Mouse (Mus musculus) lung, embryonic 16.5 days (tissue): ENCODE measurements around the gene Ldlrad3. TPM values are rescaled to one million over a fixed set of nuclear protein-coding genes. Genes with fewer than 3 reads are reported as not detected.

Experiments
- ATAC-seq: fragments of 200-750 bp; cut with Nextera tagmentation; 2 replicates; pipeline ENCODE4 v1.8.0; 2017; ENCODE audit warnings: low read depth, mild to moderate bottlenecking, moderate library complexity
- H3K27ac ChIP-seq: fragments of 300-500 bp; sonication (generic); 2 replicates; pipeline ENCODE4 v1.5.1; 2014; ENCODE audit warnings: mild to moderate bottlenecking, control low read depth, low read length
- H3K27me3 ChIP-seq: fragments of 300-500 bp; sonication (generic); 2 replicates; pipeline ENCODE4 v1.6.1; 2014; ENCODE audit warnings: low read depth, low read length, mixed read lengths; ENCODE audit not compliant: control insufficient read depth, insufficient read depth
- H3K36me3 ChIP-seq: fragments of 300-500 bp; sonication (generic); 2 replicates; pipeline ENCODE4 v1.6.1; 2014; ENCODE audit warnings: low read length; ENCODE audit not compliant: control insufficient read depth, insufficient read depth
- H3K4me1 ChIP-seq: fragments of 300-500 bp; sonication (generic); replicated peaks from 2 replicates; pipeline ENCODE4 v1.6.1; 2014; ENCODE audit warnings: low read length, mixed read lengths; ENCODE audit not compliant: control insufficient read depth, insufficient read depth
- H3K4me2 ChIP-seq: fragments of 300-500 bp; sonication (generic); 2 replicates; pipeline ENCODE4 v1.6.1; 2014; ENCODE audit warnings: low read depth, low read length, control low read depth
- H3K4me3 ChIP-seq: fragments of 300-500 bp; sonication (generic); 2 replicates; pipeline ENCODE4 v1.5.1; 2014; ENCODE audit warnings: mild to moderate bottlenecking, low read length, control low read depth
- H3K9ac ChIP-seq: fragments of 300-500 bp; sonication (generic); 2 replicates; pipeline ENCODE4 v1.6.1; 2014; ENCODE audit warnings: low read length, control low read depth
- H3K9me3 ChIP-seq: fragments of 300-500 bp; sonication (generic); 2 replicates; pipeline ENCODE4 v1.6.1; 2016; ENCODE audit warnings: low read length; ENCODE audit not compliant: control insufficient read depth
- WGBS: fragments of 180-500 bp; shearing (Covaris S2); extraction: QIAGEN DNeasy Blood & Tissue Kit; methylation state at CpG from one replicate; pipeline ENCODE4 v1.1.7; 2014; 5-methylcytosine and 5-hydroxymethylcytosine counted together
- polyA plus RNA-seq: library from polyadenylated mRNA; unstranded; fragments of >200 nt; fragmentation: Nextera tagmentation; extraction: Ambion mirVana; gene quantifications from 2 replicates; pipeline ENCODE4 v1.2.1, GENCODE M21; 2015

The Ldlrad3 gene
- polyA plus RNA-seq, 1 experiment from 2014 or later, result 50.0 TPM

GRCm38 (mm10) chr2:101983082-101983852 is 202.9 kb downstream of the Ldlrad3 start:
- no peak overlapping the region for H3K4me2 ChIP-seq
- peak; percentile 73 for ATAC-seq
- no peak overlapping the region for H3K27ac ChIP-seq
- peaks cover 13% of the 10 kb centered on the region for H3K4me1 ChIP-seq
- H3K4me3 ChIP-seq, result no peak overlapping the region
- H3K9me3 ChIP-seq, result no peaks in the 10 kb centered on the region
- H3K9ac ChIP-seq, result no peak overlapping the region
- WGBS, result 36% methylated on average over 15 of the region's 15 CpGs
- H3K36me3 ChIP-seq, result no peaks in the 10 kb centered on the region
- no peaks in the 10 kb centered on the region for H3K27me3 ChIP-seq

- H3K4me2 ChIP-seq, result no peak overlapping the region
- H3K9ac ChIP-seq, result no peak overlapping the region
- H3K9me3 ChIP-seq, result no peaks in the 10 kb centered on the region
- H3K36me3 ChIP-seq, result no peaks in the 10 kb centered on the region
- ATAC-seq, result peak; percentile 27
- no peak overlapping the region for H3K4me3 ChIP-seq
- no peak overlapping the region for H3K27ac ChIP-seq
- H3K27me3 ChIP-seq, result no peaks in the 10 kb centered on the region
- WGBS, result 56% methylated on average over 6 of the region's 6 CpGs
- H3K4me1 ChIP-seq, result peaks cover 13% of the 10 kb centered on the region
These were observed 204.2 kb downstream of the Ldlrad3 start for GRCm38 (mm10) chr2:101981964-101982498.

- H3K27ac ChIP-seq, result no peak overlapping the region
- no peak overlapping the region for H3K9ac ChIP-seq
- ATAC-seq, result no peak
- no peaks in the 10 kb centered on the region for H3K27me3 ChIP-seq
- no peaks in the 10 kb centered on the region for H3K36me3 ChIP-seq
- no peak overlapping the region for H3K4me3 ChIP-seq
- no peaks in the 10 kb centered on the region for H3K9me3 ChIP-seq
- peaks cover 14% of the 10 kb centered on the region for H3K4me1 ChIP-seq
- WGBS, result 74% methylated on average over 2 of the region's 2 CpGs
- no peak overlapping the region for H3K4me2 ChIP-seq
These were observed 205.0 kb downstream of the Ldlrad3 start for GRCm38 (mm10) chr2:101981211-101981610.

- no peaks in the 10 kb centered on the region for H3K9me3 ChIP-seq
- H3K4me1 ChIP-seq, result peaks cover 18% of the 10 kb centered on the region
- no peak for ATAC-seq
- WGBS, result 94% methylated on average over 8 of the region's 8 CpGs
- no peaks in the 10 kb centered on the region for H3K36me3 ChIP-seq
- no peak overlapping the region for H3K27ac ChIP-seq
- no peak overlapping the region for H3K4me2 ChIP-seq
- no peak overlapping the region for H3K9ac ChIP-seq
- H3K4me3 ChIP-seq, result no peak overlapping the region
- no peaks in the 10 kb centered on the region for H3K27me3 ChIP-seq
These were observed 205.7 kb downstream of the Ldlrad3 start for GRCm38 (mm10) chr2:101980456-101980947.

GRCm38 (mm10) chr2:101978534-101979525 is 207.4 kb downstream of the Ldlrad3 start:
- Histone ChIP-seq H3K4me1 (peaks cover 18% of the 10 kb centered on the region), H3K4me2 (no peak overlapping the region), H3K9ac (0 out of 2 replicates have a peak overlapping the region, but pooled peaks have one; percentile 30), H3K36me3 (no peaks in the 10 kb centered on the region), H3K4me3 (no peak overlapping the region), H3K9me3 (no peaks in the 10 kb centered on the region), H3K27ac (no peak overlapping the region), H3K27me3 (no peaks in the 10 kb centered on the region)
- ATAC-seq, result no peak
- WGBS, result 35% methylated on average over 21 of the region's 21 CpGs

GRCm38 (mm10) chr2:101976399-101977064 is 209.7 kb downstream of the Ldlrad3 start:
- Histone ChIP-seq H3K27ac (no peak overlapping the region), H3K4me1 (peaks cover 15% of the 10 kb centered on the region), H3K9ac (no peak overlapping the region), H3K4me3 (no peak overlapping the region), H3K4me2 (no peak overlapping the region), H3K36me3 (no peaks in the 10 kb centered on the region), H3K27me3 (no peaks in the 10 kb centered on the region), H3K9me3 (no peaks in the 10 kb centered on the region)
- peak; percentile 36; the same call in 1 of the 2 replicates for ATAC-seq
- 61% methylated on average over 7 of the region's 7 CpGs for WGBS

- 88% methylated on average over 3 of the region's 3 CpGs for WGBS
- Histone ChIP-seq H3K27ac (no peak overlapping the region), H3K9me3 (no peaks in the 10 kb centered on the region), H3K9ac (no peak overlapping the region), H3K4me1 (peaks cover 11% of the 10 kb centered on the region), H3K4me2 (no peak overlapping the region), H3K27me3 (no peaks in the 10 kb centered on the region), H3K4me3 (no peak overlapping the region), H3K36me3 (no peaks in the 10 kb centered on the region)
- no peak for ATAC-seq
These were observed 212.4 kb downstream of the Ldlrad3 start for GRCm38 (mm10) chr2:101973810-101974209.

- H3K27ac ChIP-seq, result no peak overlapping the region
- H3K27me3 ChIP-seq, result no peaks in the 10 kb centered on the region
- H3K9ac ChIP-seq, result no peak overlapping the region
- H3K4me3 ChIP-seq, result no peak overlapping the region
- no peaks in the 10 kb centered on the region for H3K36me3 ChIP-seq
- no peaks in the 10 kb centered on the region for H3K9me3 ChIP-seq
- H3K4me2 ChIP-seq, result no peak overlapping the region
- H3K4me1 ChIP-seq, result peaks cover 11% of the 10 kb centered on the region; the same call in 1 of the 2 replicates
- 28% methylated on average over 4 of the region's 4 CpGs for WGBS
- no peak for ATAC-seq
These were observed 218.6 kb downstream of the Ldlrad3 start for GRCm38 (mm10) chr2:101967601-101968000.
